Mouse (Mus musculus) embryonic facial prominence, embryonic 13.5 days (tissue): Measurements from ENCODE around the gene Letmd1. TPM values are rescaled to one million over a fixed set of nuclear protein-coding genes. Genes with fewer than 3 reads are reported as not detected.

Source experiments
- ATAC-seq: fragments of 200-750 bp; cut with Nextera tagmentation; 2 replicates; pipeline ENCODE4 v1.8.0; 2017; ENCODE audit warnings: low read depth; ENCODE audit not compliant: insufficient number of reproducible peaks, insufficient read depth, low FRiP score, low TSS enrichment
- H3K27ac ChIP-seq: fragments of 300-500 bp; sonication (generic); 2 replicates; pipeline ENCODE4 v1.5.1; 2015; ENCODE audit warnings: moderate library complexity, mild to moderate bottlenecking, inconsistent platforms
- H3K27me3 ChIP-seq: fragments of 300-500 bp; sonication (generic); 2 replicates; pipeline ENCODE4 v1.6.1; 2015; ENCODE audit warnings: mild to moderate bottlenecking, inconsistent platforms
- H3K36me3 ChIP-seq: fragments of 300-500 bp; sonication (generic); 2 replicates; pipeline ENCODE4 v1.6.1; 2015; ENCODE audit warnings: mild to moderate bottlenecking, inconsistent platforms
- H3K4me1 ChIP-seq: fragments of 300-500 bp; sonication (generic); 2 replicates; pipeline ENCODE4 v1.6.1; 2015; ENCODE audit warnings: inconsistent platforms
- H3K4me2 ChIP-seq: fragments of 300-500 bp; sonication (generic); 2 replicates; pipeline ENCODE4 v1.6.1; 2015; ENCODE audit warnings: moderate library complexity, mild to moderate bottlenecking, inconsistent platforms
- H3K4me3 ChIP-seq: fragments of 300-500 bp; sonication (generic); 2 replicates; pipeline ENCODE4 v1.5.1; 2015; ENCODE audit warnings: mild to moderate bottlenecking, inconsistent platforms
- H3K9ac ChIP-seq: fragments of 300-500 bp; sonication (generic); 2 replicates; pipeline ENCODE4 v1.6.1; 2015; ENCODE audit warnings: mild to moderate bottlenecking, inconsistent platforms
- H3K9me3 ChIP-seq: fragments of 300-500 bp; sonication (generic); 2 replicates; pipeline ENCODE4 v1.6.1; 2016; ENCODE audit warnings: inconsistent platforms
- WGBS: fragments of 180-500 bp; shearing (Covaris S2); methylation state at CpG from one replicate; pipeline ENCODE4 v1.1.7; 2015; ENCODE audit warnings: mixed read lengths; 5-methylcytosine and 5-hydroxymethylcytosine counted together
- polyA plus RNA-seq: library from polyadenylated mRNA; unstranded; fragments of >200 nt; fragmentation: Nextera tagmentation; extraction: Ambion mirVana; gene quantifications from 2 replicates; pipeline ENCODE4 v1.2.1, GENCODE M21; 2015

The Letmd1 gene
- polyA plus RNA-seq, 1 experiment from 2014 or later: 31.4 TPM

DNA sequence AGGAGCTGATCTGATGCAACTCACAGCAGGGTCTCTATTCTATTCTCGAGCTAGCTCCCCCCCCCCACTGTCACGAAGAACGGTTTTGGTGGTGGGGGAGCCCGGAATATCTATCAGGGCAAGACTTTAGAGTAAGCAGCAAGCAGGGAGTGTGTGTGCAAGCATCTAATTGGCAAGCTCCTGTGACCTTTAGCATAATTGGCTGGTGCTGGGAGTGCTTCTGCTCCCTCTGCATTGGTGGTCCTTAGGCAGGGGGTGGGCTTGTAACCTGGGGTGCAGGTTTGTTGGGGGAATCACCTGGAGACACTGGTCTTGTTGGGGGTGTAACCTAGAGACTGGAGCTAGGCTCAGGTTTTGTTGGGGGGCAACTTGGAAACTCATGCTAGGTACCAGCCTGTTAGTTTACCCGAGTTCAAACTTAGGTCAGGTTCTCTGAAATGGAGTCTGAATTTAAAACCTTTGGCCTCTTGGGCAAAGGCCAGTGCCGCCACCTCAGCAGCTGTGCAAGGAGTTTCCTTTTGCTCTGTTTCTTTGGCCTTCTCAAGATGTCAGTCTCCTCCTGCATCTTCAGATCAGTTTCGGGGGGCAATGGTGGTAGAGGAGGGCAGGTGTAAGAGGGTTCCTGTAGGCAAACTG is 12.3 kb upstream of the Letmd1 start:
- Histone ChIP-seq H3K9ac (no peak overlapping the region), H3K4me2 (no peak overlapping the region), H3K9me3 (no peaks in the 10 kb centered on the region), H3K27ac (no peak overlapping the region), H3K27me3 (no peaks in the 10 kb centered on the region), H3K36me3 (no peaks in the 10 kb centered on the region), H3K4me3 (no peak overlapping the region), H3K4me1 (peaks cover 7% of the 10 kb centered on the region)
- ATAC-seq: no peak
- WGBS: 55% methylated on average over 7 of the region's 7 CpGs

- Histone ChIP-seq H3K9ac (no peak overlapping the region), H3K27me3 (no peaks in the 10 kb centered on the region), H3K27ac (no peak overlapping the region), H3K4me1 (peaks cover 6% of the 10 kb centered on the region; the same call in 1 of the 2 replicates), H3K4me3 (no peak overlapping the region), H3K36me3 (no peaks in the 10 kb centered on the region), H3K9me3 (no peaks in the 10 kb centered on the region), H3K4me2 (no peak overlapping the region)
- 5% methylated on average over 17 of the region's 17 CpGs for WGBS
- no peak for ATAC-seq
Observed at GRCm38 (mm10) chr15:100457340-100457739, 11.5 kb upstream of the Letmd1 start.

DNA sequence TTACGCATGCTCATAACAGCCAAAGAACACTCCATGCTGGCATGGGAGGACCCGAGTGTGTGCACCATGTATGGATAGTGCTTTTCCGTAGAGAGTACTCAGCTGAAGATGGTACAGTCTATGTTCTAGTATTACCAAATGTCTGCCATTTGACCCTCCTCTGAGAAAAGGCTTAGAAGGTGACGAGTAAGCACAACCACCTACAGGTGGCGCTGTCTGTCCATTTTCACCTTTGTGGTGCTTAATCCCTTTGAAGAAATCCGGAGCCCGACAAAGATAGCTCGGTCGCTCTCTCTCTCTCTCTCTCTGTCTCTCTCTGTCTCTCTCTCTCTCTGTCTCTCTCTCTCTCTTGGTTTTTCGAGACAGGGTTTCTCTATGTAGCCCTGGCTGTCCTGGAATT is 10.8 kb upstream of the Letmd1 start:
- Histone ChIP-seq H3K27ac (no peak overlapping the region), H3K9me3 (no peaks in the 10 kb centered on the region), H3K36me3 (no peaks in the 10 kb centered on the region), H3K4me1 (peaks cover 6% of the 10 kb centered on the region; the same call in 1 of the 2 replicates), H3K27me3 (no peaks in the 10 kb centered on the region), H3K9ac (no peak overlapping the region), H3K4me2 (no peak overlapping the region), H3K4me3 (no peak overlapping the region)
- no peak for ATAC-seq
- WGBS: 45% methylated on average over 10 of the region's 10 CpGs

GRCm38 (mm10) chr15:100460942-100461341 is 7.9 kb upstream of the Letmd1 start:
- no peak overlapping the region for H3K9ac ChIP-seq
- H3K4me2 ChIP-seq: peak overlapping the region; percentile 41
- peaks cover 6% of the 10 kb centered on the region; the same call in 1 of the 2 replicates for H3K4me1 ChIP-seq
- H3K27me3 ChIP-seq: no peaks in the 10 kb centered on the region
- ATAC-seq: no peak
- H3K4me3 ChIP-seq: no peak overlapping the region
- 8% methylated on average over 12 of the region's 12 CpGs for WGBS
- no peaks in the 10 kb centered on the region for H3K36me3 ChIP-seq
- H3K9me3 ChIP-seq: no peaks in the 10 kb centered on the region
- no peak overlapping the region for H3K27ac ChIP-seq

DNA sequence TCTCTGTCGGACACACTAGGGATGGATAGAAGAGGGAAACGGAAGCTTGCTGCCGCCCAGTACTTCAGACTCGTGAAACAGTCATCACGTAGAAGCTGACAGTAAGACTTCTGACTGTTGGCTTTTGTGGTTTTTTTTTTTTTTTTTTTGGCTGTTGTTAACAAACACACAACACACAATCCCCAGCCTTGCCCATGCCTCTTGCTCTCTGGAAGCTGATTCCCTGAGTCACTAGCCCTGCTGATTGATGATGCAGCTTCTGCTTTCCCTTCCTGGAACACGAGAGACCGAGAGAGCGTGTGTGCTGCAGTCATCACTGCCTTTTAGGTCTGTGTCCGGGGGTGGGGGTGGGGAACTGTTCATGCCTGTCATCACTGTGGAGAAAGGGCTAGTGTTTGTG is 7.2 kb upstream of the Letmd1 start:
- no peak overlapping the region for H3K9ac ChIP-seq
- no peak overlapping the region for H3K4me2 ChIP-seq
- no peaks in the 10 kb centered on the region for H3K36me3 ChIP-seq
- H3K4me3 ChIP-seq: no peak overlapping the region
- no peak overlapping the region for H3K27ac ChIP-seq
- H3K27me3 ChIP-seq: no peaks in the 10 kb centered on the region
- WGBS: 78% methylated on average over 9 of the region's 9 CpGs
- no peaks in the 10 kb centered on the region for H3K9me3 ChIP-seq
- H3K4me1 ChIP-seq: peaks cover 6% of the 10 kb centered on the region; the same call in 1 of the 2 replicates
- ATAC-seq: no peak

DNA sequence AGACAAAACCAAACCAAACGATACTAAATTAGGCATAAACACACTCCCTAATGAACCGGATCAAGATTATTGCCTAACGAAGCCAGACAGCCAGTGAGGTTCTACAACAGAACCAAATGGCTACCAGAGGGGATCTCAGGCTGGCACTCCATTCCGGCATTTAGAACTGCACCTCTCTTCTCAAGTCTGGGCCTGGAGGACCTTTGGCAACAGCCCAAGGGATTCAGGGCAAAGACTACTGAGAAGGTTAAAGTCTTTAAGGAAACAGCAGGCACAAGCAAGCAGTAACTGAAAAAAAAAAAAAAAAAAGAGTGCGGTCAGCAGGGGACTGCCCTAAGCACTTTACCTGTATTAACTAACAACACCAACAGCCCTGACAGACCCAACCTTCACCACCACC is 6.7 kb upstream of the Letmd1 start:
- WGBS: 80% methylated on average over 5 of the region's 5 CpGs
- no peaks in the 10 kb centered on the region for H3K9me3 ChIP-seq

DNA sequence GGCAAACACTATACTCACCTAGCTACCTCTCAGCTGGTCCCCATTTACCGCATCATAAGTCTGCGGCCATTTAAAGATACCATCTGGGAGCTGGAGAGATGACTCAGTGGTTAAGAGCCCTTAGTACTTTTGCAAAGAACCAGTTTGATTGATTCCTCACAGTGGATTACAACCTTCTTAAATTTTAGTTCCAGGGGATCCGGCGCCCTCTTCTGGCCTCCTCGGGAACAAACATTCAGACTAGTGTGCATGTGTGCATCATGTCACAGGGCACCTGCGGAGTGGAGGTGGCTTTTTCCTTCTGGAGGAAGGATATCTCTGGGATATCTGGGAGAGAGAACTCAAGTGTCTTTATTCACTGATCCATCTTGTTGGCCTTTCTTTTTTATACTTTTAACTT is 5.1 kb upstream of the Letmd1 start:
- H3K36me3 ChIP-seq: no peaks in the 10 kb centered on the region

More for the DNA sequence above, 6.7 kb upstream of the Letmd1 start:
- Histone ChIP-seq H3K9ac (no peak overlapping the region), H3K36me3 (no peaks in the 10 kb centered on the region), H3K27ac (no peak overlapping the region), H3K4me3 (no peak overlapping the region), H3K27me3 (no peaks in the 10 kb centered on the region), H3K4me2 (no peak overlapping the region), H3K4me1 (peaks cover 5% of the 10 kb centered on the region; the same call in 1 of the 2 replicates)
- ATAC-seq: no peak

GRCm38 (mm10) chr15:100465432-100465831 is 3.4 kb upstream of the Letmd1 start:
- Histone ChIP-seq H3K4me1 (peaks cover 19% of the 10 kb centered on the region), H3K4me2 (no peak overlapping the region), H3K27me3 (no peaks in the 10 kb centered on the region), H3K36me3 (no peaks in the 10 kb centered on the region), H3K9ac (no peak overlapping the region), H3K27ac (no peak overlapping the region), H3K4me3 (no peak overlapping the region), H3K9me3 (no peaks in the 10 kb centered on the region)
- ATAC-seq: no peak
- WGBS: 78% methylated on average over 2 of the region's 2 CpGs

More for the DNA sequence above, 5.1 kb upstream of the Letmd1 start:
- Histone ChIP-seq H3K4me3 (no peak overlapping the region), H3K9ac (no peak overlapping the region), H3K4me1 (peaks cover 8% of the 10 kb centered on the region; the same call in 1 of the 2 replicates), H3K9me3 (no peaks in the 10 kb centered on the region), H3K27ac (no peak overlapping the region), H3K27me3 (no peaks in the 10 kb centered on the region), H3K4me2 (no peak overlapping the region)
- 21% methylated on average over 6 of the region's 6 CpGs for WGBS
- no peak for ATAC-seq

- H3K4me1 ChIP-seq: peaks cover 16% of the 10 kb centered on the region
- peaks cover 18% of the 10 kb centered on the region for H3K36me3 ChIP-seq
- peak overlapping the region; percentile 83; the same call in 1 of the 2 replicates for H3K4me3 ChIP-seq
- no peak for ATAC-seq
- peak overlapping the region; percentile 36; the same call in 1 of the 2 replicates for H3K9ac ChIP-seq
- no peaks in the 10 kb centered on the region for H3K9me3 ChIP-seq
- WGBS: 42% methylated on average over 7 of the region's 8 CpGs
- no peak overlapping the region for H3K27ac ChIP-seq
- peak overlapping the region; percentile 79 for H3K4me2 ChIP-seq
- H3K27me3 ChIP-seq: no peaks in the 10 kb centered on the region
Observed at GRCm38 (mm10) chr15:100467738-100468137, 1.1 kb upstream of the Letmd1 start.

GRCm38 (mm10) chr15:100469189-100469545 is 344 bp downstream of the Letmd1 start:
- H3K36me3 ChIP-seq: peaks cover 30% of the 10 kb centered on the region
- under 1% methylated on average over 19 of the region's 19 CpGs for WGBS
- H3K27ac ChIP-seq: peak overlapping the region; percentile 77; the same call in 1 of the 2 replicates
- peak overlapping the region; percentile 83 for H3K4me3 ChIP-seq
- H3K9ac ChIP-seq: peak overlapping the region; percentile 86
- H3K4me1 ChIP-seq: peaks cover 16% of the 10 kb centered on the region
- ATAC-seq: no peak
- H3K9me3 ChIP-seq: no peaks in the 10 kb centered on the region
- no peaks in the 10 kb centered on the region for H3K27me3 ChIP-seq
- peak overlapping the region; percentile 79 for H3K4me2 ChIP-seq

DNA sequence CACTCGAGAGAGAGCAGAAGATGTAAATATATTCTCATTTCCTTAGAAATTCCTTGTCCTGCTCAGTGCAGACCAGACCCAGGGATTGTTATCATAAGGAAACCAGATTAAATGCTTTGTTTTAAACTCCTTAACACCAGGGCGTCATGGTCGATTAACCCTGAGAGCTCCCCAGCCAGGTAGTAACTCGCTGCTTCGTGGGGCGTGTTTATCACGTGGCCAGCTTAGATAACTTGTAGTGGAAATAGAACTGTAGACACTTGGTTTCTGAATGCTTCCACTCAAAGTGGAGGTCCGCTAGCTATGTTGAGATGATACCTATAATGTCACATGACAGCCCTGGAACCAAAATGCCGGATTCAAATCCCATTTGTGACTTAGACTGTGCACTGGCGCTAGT is 1.2 kb downstream of the Letmd1 start:
- H3K27me3 ChIP-seq: no peaks in the 10 kb centered on the region
- no peak for ATAC-seq
- WGBS: 61% methylated on average over 10 of the region's 10 CpGs
- peak overlapping the region; percentile 83 for H3K4me3 ChIP-seq
- H3K36me3 ChIP-seq: peaks cover 36% of the 10 kb centered on the region
- no peak overlapping the region for H3K27ac ChIP-seq
- H3K4me2 ChIP-seq: peak overlapping the region; percentile 79
- H3K9me3 ChIP-seq: no peaks in the 10 kb centered on the region
- peaks cover 16% of the 10 kb centered on the region for H3K4me1 ChIP-seq
- peak overlapping the region; percentile 86; the same call in 1 of the 2 replicates for H3K9ac ChIP-seq

GRCm38 (mm10) chr15:100473926-100474503 is 5.2 kb downstream of the Letmd1 start:
- H3K36me3 ChIP-seq: peaks cover 74% of the 10 kb centered on the region
- WGBS: 82% methylated on average over 7 of the region's 7 CpGs

More at GRCm38 (mm10) chr15:100473926-100474503, 5.2 kb downstream of the Letmd1 start:
- peaks cover 11% of the 10 kb centered on the region for H3K4me1 ChIP-seq
- no peak overlapping the region for H3K4me2 ChIP-seq
- no peak for ATAC-seq
- no peak overlapping the region for H3K4me3 ChIP-seq
- no peaks in the 10 kb centered on the region for H3K9me3 ChIP-seq
- no peak overlapping the region for H3K27ac ChIP-seq
- no peaks in the 10 kb centered on the region for H3K27me3 ChIP-seq
- no peak overlapping the region for H3K9ac ChIP-seq
